Mouse (Mus musculus) midbrain, embryonic 13.5 days (tissue): ENCODE results near the gene Fbxo31. TPM values are rescaled to one million over a fixed set of nuclear protein-coding genes. Genes with fewer than 3 reads are reported as not detected.

ENCODE experiments used
- polyA plus RNA-seq: library from polyadenylated mRNA; unstranded; fragments of >200 nt; fragmentation: Nextera tagmentation; extraction: Ambion mirVana; gene quantifications from 2 replicates; pipeline ENCODE4 v1.2.1, GENCODE M21; 2015

The Fbxo31 gene
- polyA plus RNA-seq, 1 experiment from 2014 or later, result 22.9 TPM

Other genes with a start within 250 kb of the Fbxo31 start
- gene 1700018B08Rik, start 34.5 kb downstream of the Fbxo31 start, polyA plus RNA-seq, result not detected in 2 replicates
- 364 and 371 TPM in 2 replicates for gene Map1lc3b, start 11.6 kb upstream of the Fbxo31 start, polyA plus RNA-seq
- gene Zcchc14, start 74.1 kb upstream of the Fbxo31 start, polyA plus RNA-seq, result 27.6 and 29.5 TPM in 2 replicates
- 62.3 and 65.4 TPM in 2 replicates for gene Jph3, start 150.8 kb upstream of the Fbxo31 start, polyA plus RNA-seq